Mouse (Mus musculus): ENCODE measurements around the gene Prss50.

- no peak for TF ChIP-seq CTCF (IDR thresholded peaks at IDR 0.05; ENCODE audit: low read depth)
- no peak for TF ChIP-seq EP300 (IDR thresholded peaks at IDR 0.05; ENCODE audit: low read depth)
Measured at GRCm38 (mm10) chr9:110841438-110841837, 16.3 kb upstream of the Prss50 start.
